Mouse (Mus musculus) embryonic facial prominence, embryonic 14.5 days (tissue): Measurements from ENCODE around the gene Higd2a. TPM values are rescaled to one million over a fixed set of nuclear protein-coding genes. Genes with fewer than 3 reads are reported as not detected.

ENCODE experiments used
- ATAC-seq: fragments of 200-750 bp; cut with Nextera tagmentation; 2 replicates; pipeline ENCODE4 v1.8.0; 2017; ENCODE audit warnings: low read depth, moderate number of reproducible peaks, moderate TSS enrichment
- DNase-seq: peaks from one replicate; pipeline ENCODE4 v3.0.0-alpha.2; 2015; ENCODE audit warnings: low spot score
- H3K27ac ChIP-seq: fragments of 300-500 bp; sonication (generic); replicated peaks from 2 replicates; pipeline ENCODE4 v1.5.1; 2014; ENCODE audit warnings: low read depth, mild to moderate bottlenecking, low read length, moderate library complexity
- H3K27me3 ChIP-seq: fragments of 300-500 bp; sonication (generic); replicated peaks from 2 replicates; pipeline ENCODE4 v1.6.1; 2014; ENCODE audit warnings: low read length; ENCODE audit not compliant: control insufficient read depth, insufficient read depth
- H3K36me3 ChIP-seq: fragments of 300-500 bp; sonication (generic); 2 replicates; pipeline ENCODE4 v1.6.1; 2014; ENCODE audit warnings: low read length, mixed read lengths; ENCODE audit not compliant: control insufficient read depth, insufficient read depth
- H3K4me1 ChIP-seq: fragments of 300-500 bp; sonication (generic); 2 replicates; pipeline ENCODE4 v1.6.1; 2014; ENCODE audit warnings: antibody characterized with exemption, low read length; ENCODE audit not compliant: control insufficient read depth, insufficient read depth
- H3K4me2 ChIP-seq: fragments of 300-500 bp; sonication (generic); 2 replicates; pipeline ENCODE4 v1.6.1; 2014; ENCODE audit warnings: low read depth, mild to moderate bottlenecking, low read length, moderate library complexity, mixed read lengths
- H3K4me3 ChIP-seq: fragments of 300-500 bp; sonication (generic); 2 replicates; pipeline ENCODE4 v1.5.1; 2014; ENCODE audit warnings: low read depth, mild to moderate bottlenecking, low read length
- H3K9ac ChIP-seq: fragments of 300-500 bp; sonication (generic); 2 replicates; pipeline ENCODE4 v1.6.1; 2014; ENCODE audit warnings: low read depth, mild to moderate bottlenecking, low read length, moderate library complexity, mixed read lengths
- H3K9me3 ChIP-seq: fragments of 300-500 bp; sonication (generic); 2 replicates; pipeline ENCODE4 v1.6.1; 2016; ENCODE audit warnings: low read length; ENCODE audit not compliant: control insufficient read depth
- WGBS: fragments of 180-500 bp; shearing (Covaris S2); extraction: QIAGEN DNeasy Blood & Tissue Kit; methylation state at CpG from one replicate; pipeline ENCODE4 v1.1.7; 2014; 5-methylcytosine and 5-hydroxymethylcytosine counted together
- polyA plus RNA-seq: library from polyadenylated mRNA; unstranded; fragments of >200 nt; fragmentation: Nextera tagmentation; extraction: Ambion mirVana; gene quantifications from 2 replicates; pipeline ENCODE4 v1.2.1, GENCODE M21; 2014

Higd2a gene
- 163 and 165 TPM in 2 replicates for polyA plus RNA-seq

- peak; percentile 97 for ATAC-seq
- Histone ChIP-seq H3K36me3 (peaks cover 46% of the 10 kb centered on the region), H3K9me3 (no peaks in the 10 kb centered on the region), H3K27ac (peak within 1 kb of the TSS; percentile 85), H3K27me3 (no peaks in the 10 kb centered on the region), H3K4me3 (peak within 1 kb of the TSS; percentile 67), H3K4me2 (peak within 1 kb of the TSS; percentile 82), H3K9ac (peak within 1 kb of the TSS; percentile 77), H3K4me1 (peaks cover 10% of the 10 kb centered on the region)
- under 1% methylated on average over 51 of the region's 51 CpGs for WGBS
- peak; percentile 100 for DNase-seq
These were observed at the start of gene Higd2a, which contains the start of gene Nop16 for GRCm38 (mm10) chr13:54589996-54590951. Gene Higd2a (plus strand): TSS chr13:54590207. Gene Nop16 (minus strand): TSS chr13:54590090.

- 85% methylated on average over 7 of the region's 7 CpGs for WGBS
- Histone ChIP-seq H3K4me2 (no peak overlapping the region), H3K9me3 (no peaks in the 10 kb centered on the region), H3K4me1 (no peaks in the 10 kb centered on the region), H3K27me3 (no peaks in the 10 kb centered on the region), H3K4me3 (no peak overlapping the region), H3K27ac (no peak overlapping the region), H3K36me3 (peaks cover 75% of the 10 kb centered on the region), H3K9ac (no peak overlapping the region)
- no peak for DNase-seq
- ATAC-seq: no peak
These were observed 42.0 kb upstream of the Higd2a start for GRCm38 (mm10) chr13:54548036-54548435.

GRCm38 (mm10) chr13:54556176-54556575, 33.8 kb upstream of the Higd2a start:
- Histone ChIP-seq H3K27ac (no peak overlapping the region), H3K9me3 (no peaks in the 10 kb centered on the region), H3K4me1 (no peaks in the 10 kb centered on the region), H3K36me3 (peaks cover 92% of the 10 kb centered on the region), H3K27me3 (no peaks in the 10 kb centered on the region), H3K9ac (no peak overlapping the region), H3K4me3 (no peak overlapping the region), H3K4me2 (no peak overlapping the region)
- DNase-seq (no peak), ATAC-seq (no peak)
- WGBS: 93% methylated on average over 8 of the region's 9 CpGs

GRCm38 (mm10) chr13:54556796-54557195, 33.2 kb upstream of the Higd2a start:
- 92% methylated on average over 3 of the region's 3 CpGs for WGBS
- DNase-seq: no peak

GRCm38 (mm10) chr13:54557652-54558051, 32.4 kb upstream of the Higd2a start:
- Histone ChIP-seq H3K9me3 (no peaks in the 10 kb centered on the region), H3K9ac (no peak overlapping the region), H3K4me3 (no peak overlapping the region), H3K4me2 (no peak overlapping the region), H3K27ac (no peak overlapping the region), H3K4me1 (no peaks in the 10 kb centered on the region), H3K36me3 (peaks cover 91% of the 10 kb centered on the region), H3K27me3 (no peaks in the 10 kb centered on the region)
- DNase-seq (no peak), ATAC-seq (no peak)
- 91% methylated on average over 1 of the region's 1 CpGs for WGBS

More at GRCm38 (mm10) chr13:54556796-54557195, 33.2 kb upstream of the Higd2a start:
- no peaks in the 10 kb centered on the region for H3K9me3 ChIP-seq
- no peak overlapping the region for H3K4me3 ChIP-seq
- no peaks in the 10 kb centered on the region for H3K27me3 ChIP-seq
- no peak overlapping the region for H3K27ac ChIP-seq
- H3K4me2 ChIP-seq: no peak overlapping the region
- H3K4me1 ChIP-seq: no peaks in the 10 kb centered on the region
- no peak for ATAC-seq
- no peak overlapping the region for H3K9ac ChIP-seq
- peaks cover 92% of the 10 kb centered on the region for H3K36me3 ChIP-seq

- no peak for DNase-seq
- WGBS: 96% methylated on average over 2 of the region's 2 CpGs
- H3K36me3 ChIP-seq: peaks cover 74% of the 10 kb centered on the region
- no peak overlapping the region for H3K4me2 ChIP-seq
- H3K4me1 ChIP-seq: no peaks in the 10 kb centered on the region
- no peaks in the 10 kb centered on the region for H3K9me3 ChIP-seq
- H3K4me3 ChIP-seq: no peak overlapping the region
- ATAC-seq: no peak
- H3K9ac ChIP-seq: no peak overlapping the region
- no peak overlapping the region for H3K27ac ChIP-seq
- H3K27me3 ChIP-seq: no peaks in the 10 kb centered on the region
These were observed 30.4 kb upstream of the Higd2a start for GRCm38 (mm10) chr13:54559656-54560055.

- WGBS: 89% methylated on average over 7 of the region's 7 CpGs
- Histone ChIP-seq H3K27me3 (no peaks in the 10 kb centered on the region), H3K36me3 (peaks cover 70% of the 10 kb centered on the region)
These were observed 29.4 kb upstream of the Higd2a start for GRCm38 (mm10) chr13:54560608-54561007.

GRCm38 (mm10) chr13:54562562-54562961, 27.4 kb upstream of the Higd2a start:
- Histone ChIP-seq H3K4me3 (no peak overlapping the region), H3K36me3 (peaks cover 50% of the 10 kb centered on the region), H3K9ac (0 out of 2 replicates have a peak overlapping the region, but pooled peaks have one; percentile 30), H3K4me2 (no peak overlapping the region), H3K9me3 (no peaks in the 10 kb centered on the region), H3K27ac (no peak overlapping the region), H3K27me3 (no peaks in the 10 kb centered on the region), H3K4me1 (no peaks in the 10 kb centered on the region)
- DNase-seq: peak; percentile 11
- WGBS: 77% methylated on average over 7 of the region's 7 CpGs
- no peak for ATAC-seq

More at GRCm38 (mm10) chr13:54560608-54561007, 29.4 kb upstream of the Higd2a start:
- H3K9ac ChIP-seq: no peak overlapping the region
- H3K4me1 ChIP-seq: no peaks in the 10 kb centered on the region
- H3K4me3 ChIP-seq: no peak overlapping the region
- H3K9me3 ChIP-seq: no peaks in the 10 kb centered on the region
- DNase-seq (no peak), ATAC-seq (no peak)
- H3K4me2 ChIP-seq: no peak overlapping the region
- no peak overlapping the region for H3K27ac ChIP-seq
